Mouse (Mus musculus) embryonic fibroblast, embryonic 13.5 days (primary cell): ENCODE results near the gene Pfkfb4.

Source experiments
- CTCF ChIP-seq: IDR thresholded peaks from 2 replicates; pipeline ENCODE4 v1.5.1; 2011; ENCODE audit warnings: mild to moderate bottlenecking, control low read depth, low read length, moderate library complexity, borderline replicate concordance; ENCODE audit not compliant: insufficient read depth
- POLR2A ChIP-seq: IDR thresholded peaks from 2 replicates; pipeline ENCODE4 v1.6.1; 2011; ENCODE audit warnings: low read depth, mild to moderate bottlenecking, control low read depth, low read length, moderate library complexity

DNA sequence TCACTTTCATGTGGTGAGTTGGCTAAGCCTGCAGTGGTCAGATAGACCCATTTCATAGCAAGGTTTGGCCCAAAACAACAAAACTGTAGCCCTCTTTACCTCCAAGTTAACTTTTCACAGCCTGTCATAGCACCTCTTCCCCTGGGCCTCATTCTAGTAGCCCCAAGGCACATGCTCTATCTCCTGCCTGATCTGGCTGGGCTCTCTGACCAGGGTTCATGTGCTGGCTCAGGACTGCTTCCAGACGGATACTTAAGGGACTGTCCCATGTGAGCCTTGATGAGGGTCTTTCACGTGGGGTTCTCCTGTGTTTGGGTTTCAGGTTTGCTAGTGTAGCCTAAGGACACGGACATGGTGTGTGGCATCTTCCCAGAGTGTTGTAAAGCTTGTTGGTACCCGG, 48.1 kb downstream of the Pfkfb4 start:
- TF ChIP-seq POLR2A (no peak), CTCF (no peak)
